Mouse (Mus musculus) liver, embryonic 15.5 days (tissue): ENCODE data around the gene BC025920. TPM values are rescaled to one million over a fixed set of nuclear protein-coding genes. Genes with fewer than 3 reads are reported as not detected.
A peak's percentile ranks its signal among the peaks of the same experiment; 100 is the strongest.

Experiments
- ATAC-seq: fragments of 200-750 bp; cut with Nextera tagmentation; 2 replicates; pipeline ENCODE4 v1.8.0; 2017; ENCODE audit warnings: moderate number of reproducible peaks, mild to moderate bottlenecking, moderate library complexity; ENCODE audit not compliant: insufficient read depth
- H3K27ac ChIP-seq: fragments of 300-500 bp; sonication (generic); replicated peaks from 2 replicates; pipeline ENCODE4 v1.5.1; 2015; ENCODE audit warnings: mild to moderate bottlenecking, inconsistent platforms
- H3K27me3 ChIP-seq: fragments of 300-500 bp; sonication (generic); 2 replicates; pipeline ENCODE4 v1.6.1; 2015; ENCODE audit warnings: mild to moderate bottlenecking, inconsistent platforms
- H3K36me3 ChIP-seq: fragments of 300-500 bp; sonication (generic); replicated peaks from 2 replicates; pipeline ENCODE4 v1.6.1; 2015; ENCODE audit warnings: moderate library complexity, mild to moderate bottlenecking, inconsistent platforms
- H3K4me1 ChIP-seq: fragments of 300-500 bp; sonication (generic); replicated peaks from 2 replicates; pipeline ENCODE4 v1.6.1; 2015; ENCODE audit warnings: inconsistent platforms
- H3K4me2 ChIP-seq: fragments of 300-500 bp; sonication (generic); 2 replicates; pipeline ENCODE4 v1.6.1; 2015; ENCODE audit warnings: moderate library complexity, mild to moderate bottlenecking, inconsistent platforms
- H3K4me3 ChIP-seq: fragments of 300-500 bp; sonication (generic); replicated peaks from 2 replicates; pipeline ENCODE4 v1.5.1; 2015; ENCODE audit warnings: mild to moderate bottlenecking, inconsistent platforms
- H3K9ac ChIP-seq: fragments of 300-500 bp; sonication (generic); 2 replicates; pipeline ENCODE4 v1.6.1; 2015; ENCODE audit warnings: moderate library complexity, mild to moderate bottlenecking, inconsistent platforms
- H3K9me3 ChIP-seq: fragments of 300-500 bp; sonication (generic); replicated peaks from 2 replicates; pipeline ENCODE4 v1.6.1; 2016; ENCODE audit warnings: inconsistent platforms
- WGBS: fragments of 180-500 bp; shearing (Covaris S2); methylation state at CpG from one replicate; pipeline ENCODE4 v1.1.7; 2015; ENCODE audit warnings: mixed read lengths; ENCODE audit not compliant: insufficient replicate concordance; 5-methylcytosine and 5-hydroxymethylcytosine counted together
- polyA plus RNA-seq: library from polyadenylated mRNA; unstranded; fragments of >200 nt; fragmentation: Nextera tagmentation; extraction: Ambion mirVana; gene quantifications from 2 replicates; pipeline ENCODE4 v1.2.1, GENCODE M21; 2015

Gene BC025920
- polyA plus RNA-seq, 1 experiment from 2014 or later = 0.24 TPM

DNA sequence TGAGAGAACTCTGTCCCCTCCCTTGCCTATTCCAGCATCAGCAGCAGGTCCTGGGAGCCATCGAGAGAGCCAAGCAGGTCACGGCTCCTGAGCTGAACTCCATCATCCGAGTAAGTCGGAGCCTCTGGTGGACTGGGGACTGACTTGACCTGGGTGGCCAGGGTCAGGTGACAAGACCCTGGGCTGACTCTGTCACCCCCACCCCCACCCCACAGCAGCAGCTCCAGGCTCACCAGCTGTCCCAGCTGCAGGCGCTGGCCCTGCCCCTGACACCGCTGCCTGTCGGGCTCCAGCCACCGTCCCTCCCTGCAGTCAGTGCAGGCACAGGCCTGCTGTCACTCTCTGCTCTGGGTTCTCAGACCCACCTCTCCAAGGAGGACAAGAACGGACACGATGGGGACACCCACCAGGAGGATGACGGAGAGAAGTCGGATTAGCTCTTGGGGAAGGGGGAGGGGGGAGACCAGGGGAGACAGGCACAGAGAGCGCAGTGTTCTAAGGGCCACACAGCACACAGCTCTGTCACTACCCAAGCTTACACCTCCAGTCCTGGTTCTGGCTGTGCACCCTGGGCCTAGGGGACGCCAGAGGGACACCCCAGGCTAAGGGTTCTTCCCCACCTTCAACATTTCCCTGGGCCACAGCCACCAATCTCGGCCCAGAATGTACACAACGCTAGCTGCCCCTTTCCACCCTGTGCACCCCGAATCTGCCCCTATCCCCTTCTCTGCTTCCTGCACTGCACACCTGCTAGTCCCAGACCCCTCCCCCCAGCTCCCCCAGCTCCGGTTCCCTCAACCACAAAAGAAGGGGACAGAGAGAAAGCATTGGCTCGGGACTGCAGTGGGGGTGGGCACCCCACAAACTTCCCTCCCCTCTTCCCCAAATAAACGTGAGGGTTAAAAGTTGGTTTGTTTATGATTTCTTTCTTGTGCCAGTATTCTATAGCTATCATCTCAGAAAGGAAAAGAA is 40.5 kb upstream of the BC025920 start:
- Histone ChIP-seq H3K9ac (no peak overlapping the region), H3K4me3 (no peak overlapping the region), H3K4me1 (peaks cover 78% of the 10 kb centered on the region), H3K9me3 (no peaks in the 10 kb centered on the region), H3K27me3 (peaks cover 12% of the 10 kb centered on the region; the same call in 1 of the 2 replicates), H3K27ac (no peak overlapping the region), H3K36me3 (peaks cover 40% of the 10 kb centered on the region), H3K4me2 (no peak overlapping the region)
- no peak for ATAC-seq
- WGBS = 65% methylated on average over 20 of the region's 20 CpGs

DNA sequence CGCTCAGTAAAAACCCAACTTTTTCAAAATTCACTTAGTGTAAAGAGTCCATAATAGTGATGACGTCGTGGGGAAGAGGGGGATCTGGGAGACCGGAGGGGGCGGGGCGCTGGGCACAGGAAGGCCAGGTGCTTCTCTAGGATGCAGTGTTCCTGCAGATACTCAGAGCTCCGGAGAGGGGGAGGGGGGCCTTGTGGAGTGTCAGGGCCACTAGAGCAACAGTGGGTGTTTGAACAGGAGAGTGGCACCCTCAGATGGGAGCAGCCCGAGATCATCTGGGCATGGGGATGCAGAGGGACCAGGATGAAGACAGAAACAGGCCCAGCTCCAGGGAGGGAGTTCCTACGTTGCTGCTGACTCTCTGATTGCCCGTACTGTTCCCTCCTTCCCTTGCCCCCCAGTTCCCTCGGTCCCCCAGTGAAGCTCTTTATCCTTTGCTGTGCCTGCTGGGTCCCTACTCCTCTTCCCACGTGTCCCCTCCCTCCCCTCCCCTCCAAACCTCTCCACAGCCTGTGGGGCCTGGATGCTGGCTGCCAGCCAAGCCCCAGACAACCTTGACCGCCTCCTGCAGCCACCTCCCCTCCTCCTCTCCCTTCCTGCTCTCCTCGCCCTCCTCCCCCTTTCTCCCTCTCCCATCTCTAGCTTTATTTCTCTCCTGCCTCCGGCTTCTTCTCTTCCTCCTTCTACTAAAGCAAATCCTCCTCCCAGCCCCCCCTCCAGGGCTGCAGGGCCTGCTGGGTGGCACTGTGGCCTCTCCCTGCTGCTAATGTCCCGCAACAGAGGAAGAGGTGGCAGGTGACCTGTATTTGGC is 37.5 kb upstream of the BC025920 start:
- H3K27me3 ChIP-seq = peaks cover 26% of the 10 kb centered on the region
- H3K4me3 ChIP-seq = no peak overlapping the region
- peaks cover 28% of the 10 kb centered on the region for H3K36me3 ChIP-seq
- H3K9me3 ChIP-seq = no peaks in the 10 kb centered on the region
- ATAC-seq = no peak
- peaks cover 78% of the 10 kb centered on the region for H3K4me1 ChIP-seq
- H3K27ac ChIP-seq = 0 out of 2 replicates have a peak overlapping the region, but pooled peaks have one; percentile 29
- H3K4me2 ChIP-seq = no peak overlapping the region; the same call in 1 of the 2 replicates
- H3K9ac ChIP-seq = no peak overlapping the region
- 21% methylated on average over 16 of the region's 16 CpGs for WGBS

DNA sequence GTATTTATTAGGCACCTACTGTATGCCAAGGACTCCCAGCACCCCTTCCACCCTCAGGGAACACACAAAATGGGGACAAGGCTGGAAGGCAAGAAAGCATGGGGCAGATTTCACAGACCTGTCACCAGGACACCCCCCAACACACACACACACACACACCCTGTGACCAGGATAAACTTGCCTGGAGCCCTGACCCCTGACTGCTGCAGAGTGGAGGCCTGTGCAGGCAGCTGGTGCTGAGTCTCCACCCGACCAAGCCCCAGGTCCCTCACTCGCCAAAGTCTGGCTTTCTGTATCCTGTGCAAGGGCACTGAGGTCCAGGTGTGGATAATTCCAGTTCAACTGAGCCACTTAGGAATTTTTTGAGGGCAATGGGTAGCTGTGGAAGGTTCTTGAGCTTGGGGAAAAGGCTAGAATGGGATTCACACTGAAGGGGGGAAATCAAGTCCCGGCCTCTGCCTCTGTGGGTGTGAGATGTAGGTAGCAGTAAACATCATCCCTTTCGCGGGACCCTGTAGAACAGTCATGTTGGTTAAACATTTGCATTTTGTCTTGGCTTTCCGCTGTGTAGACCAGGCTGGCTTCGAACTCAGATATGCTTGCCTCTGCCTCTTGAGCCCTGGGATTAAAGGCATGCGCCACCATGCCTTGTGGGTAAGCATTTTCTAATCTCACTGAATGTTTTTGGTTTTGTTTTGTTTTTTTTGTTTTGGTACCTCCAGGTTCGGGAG is 36.4 kb upstream of the BC025920 start:
- Histone ChIP-seq H3K27me3 (peaks cover 37% of the 10 kb centered on the region), H3K36me3 (peaks cover 17% of the 10 kb centered on the region), H3K4me3 (no peak overlapping the region), H3K4me1 (peaks cover 78% of the 10 kb centered on the region), H3K9me3 (no peaks in the 10 kb centered on the region), H3K9ac (no peak overlapping the region), H3K27ac (no peak overlapping the region), H3K4me2 (peak overlapping the region; percentile 95; the same call in 1 of the 2 replicates)
- WGBS = 62% methylated on average over 9 of the region's 9 CpGs
- ATAC-seq = no peak

DNA sequence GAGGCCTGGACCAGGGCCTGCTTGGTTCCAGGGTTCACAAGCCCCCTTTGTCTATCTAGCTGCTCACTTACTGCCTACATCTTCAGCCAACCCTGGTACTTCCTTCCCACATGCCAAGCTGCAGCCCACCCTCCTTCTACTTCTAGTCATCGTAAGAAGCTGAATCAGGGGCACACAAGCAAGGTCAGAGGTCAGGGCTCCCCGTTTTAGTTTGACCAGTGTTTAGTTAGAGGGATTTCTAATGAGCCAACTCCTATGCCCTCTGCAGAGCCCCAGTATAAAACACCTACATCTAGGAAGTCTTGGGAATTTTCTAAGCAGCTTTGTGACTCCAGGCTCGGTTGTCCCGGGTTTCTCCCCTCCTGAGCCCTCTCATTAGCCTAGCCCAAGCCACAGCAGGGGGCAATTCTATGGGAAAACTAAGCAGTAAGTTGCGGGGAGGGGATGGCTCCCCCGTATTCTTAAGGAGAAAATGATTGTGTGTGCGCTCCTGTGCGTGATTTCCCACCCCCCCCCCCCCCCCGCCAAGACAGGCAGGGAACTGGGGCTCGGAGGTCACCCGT is 35.8 kb upstream of the BC025920 start:
- peaks cover 43% of the 10 kb centered on the region for H3K27me3 ChIP-seq
- H3K9ac ChIP-seq = peak overlapping the region; percentile 55
- no peak for ATAC-seq
- peaks cover 78% of the 10 kb centered on the region for H3K4me1 ChIP-seq
- H3K9me3 ChIP-seq = no peaks in the 10 kb centered on the region
- peak overlapping the region; percentile 67 for H3K4me3 ChIP-seq
- peak overlapping the region; percentile 83 for H3K27ac ChIP-seq
- H3K4me2 ChIP-seq = peak overlapping the region; percentile 95
- WGBS = 17% methylated on average over 9 of the region's 11 CpGs
- peaks cover 11% of the 10 kb centered on the region for H3K36me3 ChIP-seq

DNA sequence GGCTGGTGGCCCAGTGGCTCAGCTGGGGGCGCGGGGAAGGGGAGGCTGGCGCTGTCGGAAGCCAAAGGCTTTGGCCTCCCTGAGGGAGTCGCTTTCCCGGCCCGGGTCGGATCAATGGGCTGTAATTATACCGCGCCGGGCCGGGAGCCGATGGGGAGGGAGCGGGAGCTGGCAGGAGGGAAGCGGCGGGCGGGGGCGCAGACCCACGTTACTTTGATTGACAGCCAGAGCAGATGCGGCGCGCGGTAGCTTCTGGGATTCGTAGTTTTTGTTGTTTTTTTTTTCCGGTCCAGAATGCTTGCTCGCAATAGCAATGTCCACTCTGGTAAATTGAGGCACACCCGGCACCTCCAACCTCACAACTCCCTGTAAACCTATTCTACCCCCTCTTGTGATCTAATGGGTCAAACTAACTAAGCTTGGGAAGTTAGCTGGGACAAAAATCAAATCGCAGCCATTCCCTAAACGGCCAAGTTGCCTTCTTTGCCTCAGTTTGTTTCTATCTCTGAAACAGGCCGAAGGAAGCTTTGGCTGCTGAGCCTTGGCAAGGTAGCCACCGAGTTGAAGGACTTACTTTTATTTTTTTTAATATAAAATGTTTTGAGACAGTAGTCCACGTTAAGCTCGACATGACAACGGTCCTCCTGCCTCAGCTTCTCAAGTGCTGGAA is 35.1 kb upstream of the BC025920 start:
- H3K27ac ChIP-seq = peak overlapping the region; percentile 83
- H3K27me3 ChIP-seq = peaks cover 50% of the 10 kb centered on the region
- H3K9me3 ChIP-seq = no peaks in the 10 kb centered on the region
- peaks cover 4% of the 10 kb centered on the region for H3K36me3 ChIP-seq
- H3K9ac ChIP-seq = peak overlapping the region; percentile 55
- H3K4me2 ChIP-seq = peak overlapping the region; percentile 95
- under 1% methylated on average over 34 of the region's 34 CpGs for WGBS
- H3K4me1 ChIP-seq = peaks cover 79% of the 10 kb centered on the region
- H3K4me3 ChIP-seq = peak overlapping the region; percentile 67
- ATAC-seq = peak; percentile 19

DNA sequence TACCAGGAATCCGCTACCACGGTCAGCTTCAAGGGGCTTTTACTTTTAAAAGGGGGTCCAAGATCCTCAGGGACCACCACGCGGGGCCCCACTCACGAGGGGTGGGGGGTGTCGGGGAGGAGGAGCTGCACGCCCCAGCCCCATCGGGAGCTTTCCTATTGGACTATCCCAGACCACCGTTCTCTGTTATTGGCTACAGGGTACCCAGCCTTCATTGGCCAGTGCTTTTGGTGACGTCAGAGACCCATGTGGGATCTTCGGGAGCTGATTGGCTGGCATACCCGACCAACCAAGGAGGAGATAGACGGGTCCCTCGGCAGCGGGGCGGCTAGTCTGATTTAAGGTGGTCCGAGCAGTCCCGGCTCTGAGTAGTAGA is 34.6 kb upstream of the BC025920 start:
- Histone ChIP-seq H3K4me1 (peaks cover 83% of the 10 kb centered on the region), H3K4me3 (peak overlapping the region; percentile 67), H3K27me3 (peaks cover 55% of the 10 kb centered on the region), H3K27ac (peak overlapping the region; percentile 83), H3K9ac (peak overlapping the region; percentile 55), H3K36me3 (no peaks in the 10 kb centered on the region), H3K4me2 (peak overlapping the region; percentile 95), H3K9me3 (no peaks in the 10 kb centered on the region)
- under 1% methylated on average over 18 of the region's 18 CpGs for WGBS
- ATAC-seq = peak; percentile 85

DNA sequence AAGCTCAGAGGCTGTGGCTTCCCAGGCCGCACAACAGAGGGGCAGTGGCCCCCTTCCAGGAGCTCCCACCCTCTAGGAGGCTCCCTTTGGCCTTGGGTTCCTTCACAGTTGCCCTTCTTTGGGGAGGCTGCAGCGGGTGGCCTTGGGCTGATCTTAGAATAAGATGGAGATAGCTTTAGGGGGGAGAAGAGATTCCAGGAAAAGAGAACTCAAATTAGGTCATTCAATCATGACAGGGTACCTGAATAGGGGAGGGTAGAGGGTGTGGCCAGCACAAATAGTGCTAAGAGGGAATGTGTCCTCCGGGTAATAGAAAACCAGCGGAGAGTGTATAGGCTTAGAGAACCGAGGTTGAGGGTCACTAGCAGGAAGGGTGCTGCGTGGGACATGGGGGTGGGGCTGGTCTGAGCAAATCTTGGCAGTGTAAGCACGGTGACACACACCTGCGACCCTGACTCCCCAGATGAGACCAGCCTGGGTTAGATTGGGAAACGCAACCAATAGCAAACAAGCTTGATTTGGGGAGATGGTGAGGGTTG is 33.9 kb upstream of the BC025920 start:
- H3K27ac ChIP-seq = peak overlapping the region; percentile 53
- WGBS = 14% methylated on average over 9 of the region's 9 CpGs
- no peaks in the 10 kb centered on the region for H3K36me3 ChIP-seq
- H3K4me2 ChIP-seq = peak overlapping the region; percentile 95
- peaks cover 62% of the 10 kb centered on the region for H3K27me3 ChIP-seq
- 0 out of 2 replicates have a peak, but pooled peaks have one; percentile 1 for ATAC-seq
- H3K9ac ChIP-seq = peak overlapping the region; percentile 30; the same call in 1 of the 2 replicates
- H3K9me3 ChIP-seq = no peaks in the 10 kb centered on the region
- H3K4me1 ChIP-seq = peaks cover 83% of the 10 kb centered on the region
- H3K4me3 ChIP-seq = peak overlapping the region; percentile 67

DNA sequence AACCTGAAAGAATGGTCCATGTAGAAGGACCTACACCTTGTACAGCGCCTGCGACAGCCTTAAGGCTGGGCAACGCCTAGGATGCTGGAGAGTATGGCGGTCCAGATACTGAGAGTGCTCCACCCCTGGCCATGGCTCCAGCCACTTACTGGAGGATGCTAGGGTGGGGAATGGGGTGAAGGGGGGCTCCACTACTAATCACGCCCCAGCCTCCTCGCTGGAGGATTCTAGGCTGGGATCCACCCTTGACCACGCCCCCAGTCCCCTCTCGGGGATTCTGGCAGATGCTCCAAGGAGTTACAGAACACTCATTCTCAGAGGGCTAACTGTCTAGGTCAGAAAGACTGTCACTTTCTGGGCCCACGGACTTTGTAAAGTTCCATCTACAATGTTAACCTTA is 33.1 kb upstream of the BC025920 start:
- Histone ChIP-seq H3K4me3 (peak overlapping the region; percentile 67), H3K36me3 (no peaks in the 10 kb centered on the region), H3K4me1 (peaks cover 83% of the 10 kb centered on the region), H3K4me2 (peak overlapping the region; percentile 95), H3K27ac (peak overlapping the region; percentile 53), H3K27me3 (peaks cover 68% of the 10 kb centered on the region), H3K9ac (no peak overlapping the region), H3K9me3 (no peaks in the 10 kb centered on the region)
- peak; percentile 57 for ATAC-seq
- WGBS = 21% methylated on average over 9 of the region's 9 CpGs

DNA sequence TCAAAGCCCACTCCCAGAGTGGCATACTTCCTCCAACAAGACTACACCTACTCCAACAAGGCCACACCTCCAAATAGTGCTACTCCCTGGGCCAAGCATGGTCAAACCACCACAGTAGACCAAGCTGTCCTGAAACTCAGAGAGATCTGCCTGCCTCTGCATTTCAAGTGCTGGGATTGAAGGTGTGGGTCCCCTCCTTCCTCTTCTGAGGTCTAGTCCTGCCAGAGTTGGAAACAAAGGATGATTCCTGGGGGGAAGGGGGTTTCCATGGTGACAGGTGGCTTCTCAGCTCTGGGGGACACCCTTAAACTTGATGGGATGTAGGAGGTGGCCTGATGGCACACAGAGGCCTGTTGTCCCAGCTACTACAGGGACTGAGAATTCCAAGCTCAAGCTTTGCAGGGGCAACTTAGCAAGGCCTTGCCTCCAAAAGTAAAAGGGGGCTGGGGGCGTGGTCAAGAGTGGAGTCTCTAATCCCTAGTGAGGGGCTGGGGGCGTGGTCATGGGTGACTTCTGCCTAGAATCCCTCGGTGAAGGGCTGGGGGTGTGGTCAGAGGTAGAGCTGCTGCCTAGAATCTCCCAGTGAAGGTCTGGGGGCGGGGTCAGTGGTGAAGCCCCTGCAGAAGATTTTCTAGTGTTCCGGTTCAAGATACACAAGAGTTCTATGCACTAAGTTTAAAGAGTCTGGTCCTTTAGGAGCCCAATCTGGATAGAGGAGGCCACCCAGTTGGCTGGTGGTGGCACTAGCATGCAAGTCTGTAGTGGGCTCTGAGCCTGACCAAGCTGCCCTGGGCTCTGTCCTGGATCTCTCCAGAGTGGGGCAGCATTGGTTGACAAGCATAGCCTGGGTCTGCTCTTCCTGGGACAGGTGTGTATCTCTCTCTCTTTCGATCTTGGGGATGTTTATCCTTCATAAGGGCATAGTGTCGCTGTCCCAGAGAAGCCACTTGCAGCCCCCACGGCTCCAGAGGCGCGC is 31.7 kb upstream of the BC025920 start, which contains the start of gene Tle2:
Gene Tle2 (plus strand): TSS at position 481 of the 976 bp plus-strand sequence.
- H3K27me3 ChIP-seq = peaks cover 79% of the 10 kb centered on the region
- ATAC-seq = no peak
- peaks cover 70% of the 10 kb centered on the region for H3K4me1 ChIP-seq
- peak within 1 kb of the TSS; percentile 95 for H3K4me2 ChIP-seq
- H3K9me3 ChIP-seq = no peaks in the 10 kb centered on the region
- WGBS = 25% methylated on average over 10 of the region's 10 CpGs
- H3K27ac ChIP-seq = no peak within 1 kb of the TSS; the same call in 1 of the 2 replicates
- H3K36me3 ChIP-seq = no peaks in the 10 kb centered on the region
- H3K9ac ChIP-seq = peak within 1 kb of the TSS; percentile 39; the same call in 1 of the 2 replicates
- peak within 1 kb of the TSS; percentile 56 for H3K4me3 ChIP-seq
